Mouse (Mus musculus): ENCODE results near the gene Sbp. TPM values are rescaled to one million over a fixed set of nuclear protein-coding genes. Genes with fewer than 3 reads are reported as not detected.
"Not testable (repeated sequence)": the region's sequence is repeated elsewhere in the genome, so short reads cannot be mapped to it uniquely, and the experiment has no call there.

Sbp gene
- polyA plus RNA-seq (2012; rRNA removed): not detected in 2 replicates
- not detected in 2 replicates for polyA plus RNA-seq (2014; fragmentation: Nextera tagmentation; extraction: Ambion mirVana)

- TF ChIP-seq EP300 (IDR thresholded peaks at IDR 0.05; ENCODE audit: low read depth): no peak
- Histone ChIP-seq H3K4me3 (ENCODE audit: insufficient read depth in 1 of 2, low read depth in 2 of 2, low read length in 2 of 2) (no peak within 1 kb of the TSS), H3K4me1 (replicated peaks; ENCODE audit: control insufficient read depth in 2 of 2, insufficient read depth in 2 of 2, low read length in 1 of 2) (no peaks in the 10 kb centered on the region), H3K9me3 (ENCODE audit: control insufficient read depth, low read length) (no peaks in the 10 kb centered on the region), H3K27ac (no peak within 1 kb of the TSS), H3K9ac (replicated peaks) (no peak within 1 kb of the TSS), H3K36me3 (replicated peaks; ENCODE audit: control insufficient read depth, insufficient read depth, low read depth) (no peaks in the 10 kb centered on the region), H3K4me2 (ENCODE audit: low read depth) (no peak within 1 kb of the TSS), H3K27me3 (ENCODE audit: control insufficient read depth, insufficient read depth, low read length) (no peaks in the 10 kb centered on the region)
- DNase-seq (ENCODE audit: low read depth in 3 of 3, low spot score in 3 of 3) (no peak), ATAC-seq (ENCODE audit: insufficient read depth) (no peak)
These were observed at the start of gene Sbp for GRCm38 (mm10) chr17:23941372-23941771. Gene Sbp, plus strand, starts transcription at chr17:23941672.

GRCm38 (mm10) chr17:23917158-23917557, 24.3 kb upstream of the Sbp start, which contains the start of gene Dcpp3:
Gene Dcpp3, plus strand, starts transcription at chr17:23917458.
- H3K9me3 ChIP-seq (ENCODE audit: control insufficient read depth, low read length); DNase-seq (ENCODE audit: low read depth in 3 of 3, low spot score in 3 of 3); H3K27me3 ChIP-seq (ENCODE audit: control insufficient read depth, insufficient read depth, low read length); H3K4me2 ChIP-seq (ENCODE audit: low read depth); H3K4me3 ChIP-seq (ENCODE audit: insufficient read depth in 1 of 2, low read depth in 2 of 2, low read length in 2 of 2); H3K4me1 ChIP-seq (replicated peaks; ENCODE audit: control insufficient read depth in 2 of 2, insufficient read depth in 2 of 2, low read length in 1 of 2); H3K9ac ChIP-seq (replicated peaks); H3K27ac ChIP-seq; ATAC-seq (ENCODE audit: insufficient read depth); H3K36me3 ChIP-seq (replicated peaks; ENCODE audit: control insufficient read depth, insufficient read depth, low read depth): not testable (repeated sequence)
- 46% methylated on average over 4 of the region's 4 CpGs for WGBS (ENCODE audit: insufficient replicate concordance)

GRCm38 (mm10) chr17:23924531-23925007, 16.9 kb upstream of the Sbp start:
- WGBS (ENCODE audit: insufficient replicate concordance): under 1% methylated on average over 29 of the region's 29 CpGs
- TF ChIP-seq EP300 (IDR thresholded peaks at IDR 0.05; ENCODE audit: low read depth): no peak
- TF ChIP-seq CTCF (IDR thresholded peaks at IDR 0.05; ENCODE audit: low read depth): peak; percentile 20; the same call in 1 of the 2 replicates
- H3K9me3 ChIP-seq (ENCODE audit: control insufficient read depth, low read length): no peaks in the 10 kb centered on the region
- peak overlapping the region; percentile 68 for H3K4me2 ChIP-seq (ENCODE audit: low read depth)
- no peaks in the 10 kb centered on the region for H3K27me3 ChIP-seq (ENCODE audit: control insufficient read depth, insufficient read depth, low read length)
- ATAC-seq (ENCODE audit: insufficient read depth): peak; percentile 96
- no peaks in the 10 kb centered on the region for H3K36me3 ChIP-seq (replicated peaks; ENCODE audit: control insufficient read depth, insufficient read depth, low read depth)
- no peak overlapping the region for H3K27ac ChIP-seq
- peak; percentile 60 to 68 (median 64) for DNase-seq (ENCODE audit: low read depth in 3 of 3, low spot score in 3 of 3)
- no peak overlapping the region; the same call in 1 of the 2 replicates for H3K9ac ChIP-seq (replicated peaks)
- peak overlapping the region; percentile 48 to 75 for H3K4me3 ChIP-seq (ENCODE audit: insufficient read depth in 1 of 2, low read depth in 2 of 2, low read length in 2 of 2)
- peaks cover 0 to 8% of the 10 kb centered on the region in 2 experiments; a peak in 1 of 4 replicates for H3K4me1 ChIP-seq (replicated peaks; ENCODE audit: control insufficient read depth in 2 of 2, insufficient read depth in 2 of 2, low read length in 1 of 2)

GRCm38 (mm10) chr17:23925090-23925493, 16.4 kb upstream of the Sbp start:
- H3K4me3 ChIP-seq (ENCODE audit: insufficient read depth in 1 of 2, low read depth in 2 of 2, low read length in 2 of 2): peak overlapping the region; percentile 48 to 75
- H3K9me3 ChIP-seq (ENCODE audit: control insufficient read depth, low read length): no peaks in the 10 kb centered on the region
- 1% methylated on average over 14 of the region's 14 CpGs for WGBS (ENCODE audit: insufficient replicate concordance)
- H3K36me3 ChIP-seq (replicated peaks; ENCODE audit: control insufficient read depth, insufficient read depth, low read depth): no peaks in the 10 kb centered on the region
- ATAC-seq (ENCODE audit: insufficient read depth): peak; percentile 66
- peaks cover 0 to 8% of the 10 kb centered on the region in 2 experiments; a peak in 1 of 4 replicates for H3K4me1 ChIP-seq (replicated peaks; ENCODE audit: control insufficient read depth in 2 of 2, insufficient read depth in 2 of 2, low read length in 1 of 2)
- no peaks in the 10 kb centered on the region for H3K27me3 ChIP-seq (ENCODE audit: control insufficient read depth, insufficient read depth, low read length)
- peak; percentile 17 to 33 (median 33) for DNase-seq (ENCODE audit: low read depth in 3 of 3, low spot score in 3 of 3)
- H3K27ac ChIP-seq: no peak overlapping the region
- H3K4me2 ChIP-seq (ENCODE audit: low read depth): peak overlapping the region; percentile 68
- peak overlapping the region; percentile 56 for H3K9ac ChIP-seq (replicated peaks)
- TF ChIP-seq EP300 (IDR thresholded peaks at IDR 0.05; ENCODE audit: low read depth) (no peak), CTCF (IDR thresholded peaks at IDR 0.05; ENCODE audit: low read depth) (no peak)

- DNase-seq (ENCODE audit: low read depth in 3 of 3, low spot score in 3 of 3) (no peak), ATAC-seq (ENCODE audit: insufficient read depth) (no peak)
- H3K4me1 ChIP-seq (replicated peaks; ENCODE audit: control insufficient read depth in 2 of 2, insufficient read depth in 2 of 2, low read length in 1 of 2): no peaks in the 10 kb centered on the region
- H3K9me3 ChIP-seq (ENCODE audit: control insufficient read depth, low read length): no peaks in the 10 kb centered on the region
- TF ChIP-seq CTCF (IDR thresholded peaks at IDR 0.05; ENCODE audit: low read depth) (no peak), EP300 (IDR thresholded peaks at IDR 0.05; ENCODE audit: low read depth) (no peak)
- no peak overlapping the region for H3K9ac ChIP-seq (replicated peaks)
- H3K36me3 ChIP-seq (replicated peaks; ENCODE audit: control insufficient read depth, insufficient read depth, low read depth): no peaks in the 10 kb centered on the region
- H3K27ac ChIP-seq: no peak overlapping the region
- H3K4me3 ChIP-seq (ENCODE audit: insufficient read depth in 1 of 2, low read depth in 2 of 2, low read length in 2 of 2): no peak overlapping the region
- no peaks in the 10 kb centered on the region for H3K27me3 ChIP-seq (ENCODE audit: control insufficient read depth, insufficient read depth, low read length)
- 17% methylated on average over 5 of the region's 5 CpGs for WGBS (ENCODE audit: insufficient replicate concordance)
- no peak overlapping the region for H3K4me2 ChIP-seq (ENCODE audit: low read depth)
These were observed 10.3 kb upstream of the Sbp start for GRCm38 (mm10) chr17:23931157-23931556.

- not testable (repeated sequence) for H3K9ac ChIP-seq (replicated peaks); H3K36me3 ChIP-seq (replicated peaks; ENCODE audit: control insufficient read depth, insufficient read depth, low read depth); H3K4me2 ChIP-seq (ENCODE audit: low read depth); H3K4me1 ChIP-seq (replicated peaks; ENCODE audit: control insufficient read depth in 2 of 2, insufficient read depth in 2 of 2, low read length in 1 of 2); ATAC-seq (ENCODE audit: insufficient read depth); H3K4me3 ChIP-seq (ENCODE audit: insufficient read depth in 1 of 2, low read depth in 2 of 2, low read length in 2 of 2); H3K27ac ChIP-seq; H3K27me3 ChIP-seq (ENCODE audit: control insufficient read depth, insufficient read depth, low read length); H3K9me3 ChIP-seq (ENCODE audit: control insufficient read depth, low read length); DNase-seq (ENCODE audit: low read depth in 3 of 3, low spot score in 3 of 3)
- WGBS (ENCODE audit: insufficient replicate concordance): 47% methylated on average over 4 of the region's 4 CpGs
These were observed 6.0 kb downstream of the Sbp start for GRCm38 (mm10) chr17:23947486-23947885.
